Mouse (Mus musculus): Measurements from ENCODE around the gene Celsr2. TPM values are rescaled to one million over a fixed set of nuclear protein-coding genes. Genes with fewer than 3 reads are reported as not detected.
A peak's percentile ranks its signal among the peaks of the same experiment; 100 is the strongest.

Gene Celsr2
- total and polyA plus RNA-seq, 2 experiments: 0.18 to 0.60 TPM

GRCm38 (mm10) chr3:108386186-108386585 is 29.2 kb downstream of the Celsr2 start:
- Histone ChIP-seq H3K27ac (replicated peaks; ENCODE audit: insufficient read depth, low read depth, low read length) (no peak overlapping the region), H3K36me3 (ENCODE audit: control insufficient read depth, insufficient read depth, low read length) (no peaks in the 10 kb centered on the region), H3K27me3 (ENCODE audit: control insufficient read depth, insufficient read depth, low read length) (no peaks in the 10 kb centered on the region), H3K4me3 (ENCODE audit: insufficient read depth, low read depth, low read length) (no peak overlapping the region), H3K9ac (ENCODE audit: low read depth, low read length) (no peak overlapping the region), H3K79me2 (ENCODE audit: control insufficient read depth, insufficient read depth, low read length) (no peaks in the 10 kb centered on the region), H3K4me1 (ENCODE audit: control insufficient read depth, insufficient read depth, low read length) (peaks cover 5% of the 10 kb centered on the region; the same call in 1 of the 2 replicates)
- 83% methylated on average over 10 of the region's 10 CpGs for WGBS
- TF ChIP-seq POLR2A (IDR thresholded peaks at IDR 0.05; ENCODE audit: extremely low read depth, insufficient read depth, low read length) (no peak), CTCF (IDR thresholded peaks at IDR 0.05; ENCODE audit: low read depth, low read length) (no peak)
- no peak for DNase-seq (ENCODE audit: extremely low read depth, low read depth, low spot score)

GRCm38 (mm10) chr3:108384425-108384824 is 30.9 kb downstream of the Celsr2 start:
- H3K4me1 ChIP-seq (ENCODE audit: control insufficient read depth, insufficient read depth, low read length): peaks cover 4% of the 10 kb centered on the region; the same call in 1 of the 2 replicates
- no peak overlapping the region for H3K4me3 ChIP-seq (ENCODE audit: insufficient read depth, low read depth, low read length)
- H3K79me2 ChIP-seq (ENCODE audit: control insufficient read depth, insufficient read depth, low read length): no peaks in the 10 kb centered on the region
- DNase-seq (ENCODE audit: extremely low read depth, low read depth, low spot score): no peak
- no peaks in the 10 kb centered on the region for H3K27me3 ChIP-seq (ENCODE audit: control insufficient read depth, insufficient read depth, low read length)
- H3K36me3 ChIP-seq (ENCODE audit: control insufficient read depth, insufficient read depth, low read length): no peaks in the 10 kb centered on the region
- H3K27ac ChIP-seq (replicated peaks; ENCODE audit: insufficient read depth, low read depth, low read length): no peak overlapping the region
- no peak overlapping the region for H3K9ac ChIP-seq (ENCODE audit: low read depth, low read length)
- no peak for TF ChIP-seq CTCF (IDR thresholded peaks at IDR 0.05; ENCODE audit: low read depth, low read length)
- no peak for TF ChIP-seq POLR2A (IDR thresholded peaks at IDR 0.05; ENCODE audit: extremely low read depth, insufficient read depth, low read length)
- 62% methylated on average over 2 of the region's 2 CpGs for WGBS

- Histone ChIP-seq H3K27ac (replicated peaks; ENCODE audit: insufficient read depth, low read depth, low read length) (no peak within 1 kb of the TSS), H3K79me2 (ENCODE audit: control insufficient read depth, insufficient read depth, low read length) (no peaks in the 10 kb centered on the region), H3K27me3 (ENCODE audit: control insufficient read depth, insufficient read depth, low read length) (no peaks in the 10 kb centered on the region), H3K4me1 (ENCODE audit: control insufficient read depth, insufficient read depth, low read length) (0 out of 2 replicates have a peak, but pooled peaks cover 3% of the 10 kb centered on the region), H3K36me3 (ENCODE audit: control insufficient read depth, insufficient read depth, low read length) (no peaks in the 10 kb centered on the region), H3K9ac (ENCODE audit: low read depth, low read length) (peak within 1 kb of the TSS; percentile 19; the same call in 1 of the 2 replicates), H3K4me3 (ENCODE audit: insufficient read depth, low read depth, low read length) (peak within 1 kb of the TSS; percentile 71)
- TF ChIP-seq CTCF (IDR thresholded peaks at IDR 0.05; ENCODE audit: low read depth, low read length) (no peak), POLR2A (IDR thresholded peaks at IDR 0.05; ENCODE audit: extremely low read depth, insufficient read depth, low read length) (no peak)
- 7% methylated on average over 44 of the region's 44 CpGs for WGBS
- DNase-seq (ENCODE audit: extremely low read depth, low read depth, low spot score): peak; percentile 43
Observed at GRCm38 (mm10) chr3:108383485-108384354, 31.6 kb downstream of the Celsr2 start, which contains the start of gene Psrc1. Gene Psrc1 (plus strand): TSS chr3:108383839.

- TF ChIP-seq POLR2A (IDR thresholded peaks at IDR 0.05; ENCODE audit: extremely low read depth, insufficient read depth, low read length) (no peak), CTCF (IDR thresholded peaks at IDR 0.05; ENCODE audit: low read depth, low read length) (no peak)
- 73% methylated on average over 14 of the region's 14 CpGs for WGBS
- Histone ChIP-seq H3K4me3 (ENCODE audit: insufficient read depth, low read depth, low read length) (no peak overlapping the region), H3K36me3 (ENCODE audit: control insufficient read depth, insufficient read depth, low read length) (no peaks in the 10 kb centered on the region), H3K27me3 (ENCODE audit: control insufficient read depth, insufficient read depth, low read length) (no peaks in the 10 kb centered on the region), H3K27ac (replicated peaks; ENCODE audit: insufficient read depth, low read depth, low read length) (no peak overlapping the region), H3K4me1 (ENCODE audit: control insufficient read depth, insufficient read depth, low read length) (0 out of 2 replicates have a peak, but pooled peaks cover 3% of the 10 kb centered on the region), H3K9ac (ENCODE audit: low read depth, low read length) (no peak overlapping the region), H3K79me2 (ENCODE audit: control insufficient read depth, insufficient read depth, low read length) (no peaks in the 10 kb centered on the region)
- DNase-seq (ENCODE audit: extremely low read depth, low read depth, low spot score): no peak
Observed at GRCm38 (mm10) chr3:108381945-108382875, 33.1 kb downstream of the Celsr2 start.

GRCm38 (mm10) chr3:108380695-108381094 is 34.7 kb downstream of the Celsr2 start:
- Histone ChIP-seq H3K27me3 (ENCODE audit: control insufficient read depth, insufficient read depth, low read length) (no peaks in the 10 kb centered on the region), H3K27ac (replicated peaks; ENCODE audit: insufficient read depth, low read depth, low read length) (no peak overlapping the region), H3K4me3 (ENCODE audit: insufficient read depth, low read depth, low read length) (no peak overlapping the region), H3K4me1 (ENCODE audit: control insufficient read depth, insufficient read depth, low read length) (0 out of 2 replicates have a peak, but pooled peaks cover 3% of the 10 kb centered on the region), H3K79me2 (ENCODE audit: control insufficient read depth, insufficient read depth, low read length) (no peaks in the 10 kb centered on the region), H3K9ac (ENCODE audit: low read depth, low read length) (no peak overlapping the region), H3K36me3 (ENCODE audit: control insufficient read depth, insufficient read depth, low read length) (no peaks in the 10 kb centered on the region)
- peak; percentile 15 for DNase-seq (ENCODE audit: extremely low read depth, low read depth, low spot score)
- TF ChIP-seq CTCF (IDR thresholded peaks at IDR 0.05; ENCODE audit: low read depth, low read length): peak; percentile 75
- no peak for TF ChIP-seq POLR2A (IDR thresholded peaks at IDR 0.05; ENCODE audit: extremely low read depth, insufficient read depth, low read length)
- 88% methylated on average over 6 of the region's 6 CpGs for WGBS
